Mouse (Mus musculus) MEL (cell line): ENCODE measurements at regions not wholly inside any gene's neighbourhood (a gene's known extent, or its start where the extent isn't known, plus 50 kb on each side); places are given as distances from the start of the nearest gene placed in this dataset.

Source experiments
- CHD2 ChIP-seq: IDR thresholded peaks from 2 replicates; pipeline ENCODE4 v1.6.1; 2011; ENCODE audit warnings: low read length, improper control_type of control experiment
- CTCF ChIP-seq, 3 experiments: IDR thresholded peaks in 2 of 3; conservative IDR thresholded peaks in 1 of 3; 2 replicates each; pipeline ENCODE4 v1.5.1; 2011 to 2012; ENCODE audit warnings: low read length in 3 of 3, low read depth in 2 of 3, mild to moderate bottlenecking in 2 of 3, improper control_type of control experiment in 1 of 3, inconsistent platforms in 1 of 3, mixed read lengths in 1 of 3, moderate library complexity in 1 of 3; ENCODE audit not compliant: control insufficient read depth in 1 of 3, insufficient read depth in 1 of 3, poor library complexity in 1 of 3, severe bottlenecking in 1 of 3
- EP300 ChIP-seq, 2 experiments: IDR thresholded peaks; 2 replicates each; pipeline ENCODE4 v1.6.1; 2011; ENCODE audit warnings: improper control_type of control experiment in 2 of 2, low read length in 2 of 2, low read depth in 1 of 2, mild to moderate bottlenecking in 1 of 2
- HCFC1 ChIP-seq: IDR thresholded peaks from 2 replicates; pipeline ENCODE4 v1.6.1; 2012; ENCODE audit warnings: low read depth, mild to moderate bottlenecking, inconsistent platforms, low read length, improper control_type of control experiment, moderate library complexity
- MAX ChIP-seq: IDR thresholded peaks from 2 replicates; pipeline ENCODE4 v1.6.1; 2011; ENCODE audit warnings: low read length, improper control_type of control experiment
- RAD21 ChIP-seq: IDR thresholded peaks from 2 replicates; pipeline ENCODE4 v1.6.1; 2011; ENCODE audit warnings: mild to moderate bottlenecking, low read depth, low read length, improper control_type of control experiment
- TBP ChIP-seq: IDR thresholded peaks from 2 replicates; pipeline ENCODE4 v1.8.0; 2011; ENCODE audit warnings: low read depth, low read length, improper control_type of control experiment
- USF1 ChIP-seq: IDR thresholded peaks from 2 replicates; pipeline ENCODE4 v1.6.1; 2014; ENCODE audit warnings: low read depth, mild to moderate bottlenecking, inconsistent platforms, low read length, improper control_type of control experiment, moderate library complexity
- ZMIZ1 ChIP-seq: IDR thresholded peaks from 2 replicates; pipeline ENCODE4 v1.6.1; 2012; ENCODE audit warnings: low read depth, mild to moderate bottlenecking, inconsistent platforms, low read length, improper control_type of control experiment, moderate library complexity
- ZNF384 ChIP-seq: IDR thresholded peaks from 2 replicates; pipeline ENCODE4 v1.6.1; 2012; ENCODE audit warnings: low read depth, mild to moderate bottlenecking, inconsistent platforms, low read length, improper control_type of control experiment

- TF ChIP-seq MAX (no peak), CTCF (IDR thresholded peaks at IDR 0.05 in 2 of 3, conservative IDR thresholded peaks at IDR 0.05 in 1 of 3; ENCODE audit: control insufficient read depth in 1 of 3, insufficient read depth in 1 of 3, low read depth in 2 of 3, low read length in 3 of 3, poor library complexity in 1 of 3, severe bottlenecking in 1 of 3) (no peak), ZMIZ1 (no peak), CHD2 (no peak), RAD21 (no peak), HCFC1 (no peak), USF1 (no peak), TBP (no peak), ZNF384 (no peak), EP300 (IDR thresholded peaks at IDR 0.05; ENCODE audit: low read depth in 1 of 2, low read length in 2 of 2) (no peak)
Measured at GRCm38 (mm10) chr5:52088131-52088530, 102.2 kb downstream of the Dhx15 start.
